Mouse (Mus musculus) G1E (cell line): ENCODE results near the gene Tgfbr3.

Source experiments
- CTCF ChIP-seq: IDR thresholded peaks from 2 replicates; pipeline ENCODE4 v1.5.1; 2012; ENCODE audit warnings: low read depth, low read length, inconsistent platforms, mixed read lengths
- GATA1 ChIP-seq: IDR thresholded peaks from 2 replicates; pipeline ENCODE4 v1.6.1; 2012; ENCODE audit warnings: borderline replicate concordance, low read length, inconsistent platforms, mixed read lengths
- POLR2AphosphoS5 ChIP-seq: IDR thresholded peaks from 2 replicates; pipeline ENCODE4 v1.6.1; 2012; ENCODE audit warnings: low read depth, low read length, inconsistent platforms; ENCODE audit not compliant: insufficient replicate concordance

- TF ChIP-seq CTCF (no peak), GATA1 (no peak), POLR2AphosphoS5 (no peak)
Measured at GRCm38 (mm10) chr5:107224820-107225417, 64.5 kb downstream of the Tgfbr3 start.
